Mouse (Mus musculus) thymus, postnatal 0 days (tissue): ENCODE data around the gene Rab37. TPM values are rescaled to one million over a fixed set of nuclear protein-coding genes. Genes with fewer than 3 reads are reported as not detected.

Experiments used
- DNase-seq: peaks from one replicate; pipeline ENCODE4 v3.0.0-alpha.2; 2015; ENCODE audit warnings: low spot score
- polyA plus RNA-seq: library from polyadenylated mRNA; unstranded; fragments of >200 nt; fragmentation: Nextera tagmentation; extraction: Ambion mirVana; gene quantifications from 2 replicates; pipeline ENCODE4 v1.2.1, GENCODE M21; 2015

Rab37 gene
- 43.4 and 47.1 TPM in 2 replicates for polyA plus RNA-seq

- DNase-seq = peak; percentile 11
Observed at GRCm38 (mm10) chr11:115091362-115091901, at the start of gene Rab37. TSS of gene Rab37 (plus strand) at chr11:115091431.

DNA sequence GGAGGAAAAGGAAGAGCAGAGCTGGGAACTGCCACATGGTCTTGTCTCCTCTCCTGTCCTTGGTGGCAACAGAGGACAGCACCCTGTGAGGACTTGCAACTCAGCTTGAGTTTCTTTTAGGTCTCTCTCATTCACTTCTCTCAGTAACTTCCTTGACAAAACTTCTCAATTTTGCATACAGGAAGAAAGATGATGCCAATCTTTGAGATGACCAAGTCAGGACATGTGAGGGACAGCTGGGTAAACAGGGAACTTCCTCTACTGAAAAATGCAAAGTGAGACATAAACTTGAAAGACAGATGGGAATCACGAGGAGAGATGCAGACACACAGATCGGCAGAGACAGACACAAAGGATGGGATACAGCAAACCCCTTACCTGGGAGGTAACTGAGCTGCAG, 43.0 kb upstream of the Rab37 start, which contains the start of gene Cd300ld3:
Gene Cd300ld3 (minus strand): TSS at position 151 of the 400 bp plus-strand sequence.
- no peak for DNase-seq

- no peak for DNase-seq
Observed at GRCm38 (mm10) chr11:115049282-115049895, 41.8 kb upstream of the Rab37 start.

DNA sequence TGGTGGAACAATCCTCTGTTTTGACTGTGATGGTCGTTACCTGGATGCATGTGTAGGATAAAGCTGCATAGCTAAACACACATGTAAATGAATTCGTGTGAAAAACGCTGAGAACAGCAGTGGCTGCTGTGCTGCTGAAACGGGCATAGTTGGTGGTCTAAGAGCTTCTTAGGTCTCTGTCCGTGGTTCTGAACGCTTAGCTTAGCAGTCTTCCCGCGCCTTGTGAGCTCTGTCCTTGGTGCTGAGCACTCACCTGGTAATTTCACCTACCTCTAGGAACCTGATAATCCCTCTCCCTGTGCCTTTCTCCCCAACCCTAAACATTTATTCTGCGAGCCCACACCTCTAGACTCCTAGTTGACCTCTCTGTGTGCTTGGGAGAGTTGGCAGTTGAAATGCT, 39.0 kb upstream of the Rab37 start:
- peak; percentile 79 for DNase-seq

GRCm38 (mm10) chr11:115052991-115053390, 38.2 kb upstream of the Rab37 start:
- no peak for DNase-seq

DNA sequence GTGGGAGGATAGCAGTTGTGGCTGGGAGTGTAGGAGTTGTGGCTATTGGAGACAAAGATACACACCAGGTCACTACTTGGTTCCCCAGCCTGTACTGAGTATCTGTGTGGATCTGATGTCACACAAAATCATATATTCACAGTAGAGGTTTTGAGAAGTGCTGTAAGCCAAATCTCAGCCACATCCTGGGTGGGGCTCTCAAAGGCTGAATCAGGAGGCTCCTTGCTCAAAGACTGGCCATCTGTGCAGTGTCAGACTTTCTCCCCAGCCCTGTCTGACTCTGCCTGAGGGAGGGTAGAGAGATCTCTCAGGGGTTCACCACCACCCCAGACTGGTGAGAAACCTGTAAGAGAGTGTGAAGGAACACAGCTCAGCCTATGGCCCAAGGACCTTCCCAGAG, 36.7 kb upstream of the Rab37 start:
- no peak for DNase-seq

DNA sequence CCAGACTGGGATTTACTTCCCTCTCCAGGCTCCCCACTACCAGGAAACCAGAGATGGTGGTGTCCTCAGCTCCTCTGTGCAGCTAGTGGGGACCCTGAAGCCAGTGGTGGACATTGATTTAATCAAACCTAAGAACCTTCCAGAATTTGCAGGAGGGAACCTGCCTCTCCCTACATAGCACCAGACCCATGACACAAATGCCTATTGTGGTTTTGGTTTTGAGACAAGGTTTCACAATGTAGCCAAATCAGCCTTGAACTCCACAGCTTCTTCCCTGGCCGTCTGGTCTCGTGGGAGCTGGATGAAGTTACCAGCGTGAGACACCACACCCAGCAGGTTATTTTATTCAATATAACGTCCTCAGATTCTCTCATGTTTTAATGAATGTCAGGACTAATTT, 32.5 kb upstream of the Rab37 start:
- DNase-seq = no peak

GRCm38 (mm10) chr11:115059797-115060196, 31.4 kb upstream of the Rab37 start:
- no peak for DNase-seq

- DNase-seq = no peak
Observed at GRCm38 (mm10) chr11:115062077-115062476, 29.2 kb upstream of the Rab37 start, which contains the start of gene Cd300e. TSS of gene Cd300e (minus strand) at chr11:115062177.

DNA sequence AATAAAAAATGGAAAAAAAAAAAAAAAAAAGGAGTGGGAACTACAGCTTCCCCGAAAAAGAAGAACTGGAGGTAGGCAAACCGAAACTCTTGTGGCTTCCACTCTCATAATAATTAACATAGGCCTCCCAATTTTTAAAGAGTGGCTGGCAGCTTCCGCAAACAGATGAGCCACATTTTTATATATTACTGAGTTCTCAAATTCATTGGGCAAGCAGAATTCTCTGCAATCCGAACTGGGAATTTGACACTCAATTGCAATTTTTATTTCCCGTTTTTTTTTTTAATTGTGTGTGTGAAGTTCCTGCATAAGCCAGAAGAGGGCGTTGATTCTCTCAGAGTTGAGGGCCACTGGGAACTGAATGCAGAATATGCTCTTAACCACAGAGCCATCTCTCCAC, 24.5 kb upstream of the Rab37 start:
- DNase-seq = no peak

- DNase-seq = no peak
Observed at GRCm38 (mm10) chr11:115071015-115071551, 20.1 kb upstream of the Rab37 start.

DNA sequence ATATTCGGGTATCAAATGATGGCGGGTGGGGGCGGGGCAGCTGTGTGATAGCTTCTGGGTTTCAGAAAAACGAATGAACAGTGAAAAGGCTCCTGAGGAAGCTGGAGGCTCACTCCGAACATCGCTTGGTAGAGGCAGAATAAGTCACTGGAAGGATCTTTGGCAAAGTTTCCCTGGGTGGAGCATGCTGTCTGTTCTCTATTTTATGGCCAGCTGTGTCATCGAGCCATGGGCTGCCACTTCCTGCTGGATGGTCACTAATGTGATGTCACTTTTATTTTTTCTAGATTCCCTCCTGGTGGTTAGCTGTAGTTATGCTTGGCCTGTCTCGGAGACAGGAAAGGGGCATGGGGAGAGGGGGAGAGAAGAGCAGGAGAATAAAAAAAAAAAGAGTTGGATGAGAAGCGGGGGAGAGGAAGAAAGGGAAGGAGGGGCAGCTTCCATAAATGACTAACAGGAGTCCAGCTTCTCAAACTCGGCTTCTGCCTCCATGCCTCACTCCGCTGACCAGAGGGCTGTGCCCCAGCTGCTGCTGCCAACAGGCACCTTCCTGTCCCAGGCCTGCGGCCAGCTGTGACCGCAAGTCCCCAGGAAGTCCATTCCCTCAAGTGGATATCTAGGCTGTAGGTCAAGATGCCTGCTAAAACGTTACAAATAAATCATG, 19.5 kb upstream of the Rab37 start:
- DNase-seq = no peak

- DNase-seq = no peak
Observed at GRCm38 (mm10) chr11:115073002-115073401, 18.2 kb upstream of the Rab37 start.

DNA sequence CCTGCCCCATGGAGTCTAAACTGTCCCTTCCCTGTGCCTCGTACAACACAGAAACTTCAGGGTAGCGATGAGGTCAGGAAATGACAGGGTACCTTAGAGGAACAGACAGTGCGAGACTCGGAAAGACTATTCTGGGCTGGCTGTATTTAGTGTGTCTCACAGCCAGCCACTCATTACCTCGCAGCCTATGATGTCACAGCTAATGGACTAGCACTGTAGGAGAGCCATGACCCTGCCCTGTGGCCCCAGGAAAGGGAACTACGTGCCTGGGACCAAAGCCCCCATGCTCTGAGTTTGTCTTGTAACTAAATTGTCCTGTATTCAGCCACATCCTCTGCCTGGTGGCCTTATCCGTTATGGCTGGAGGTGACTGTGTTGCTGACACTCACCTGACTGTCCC, 15.8 kb upstream of the Rab37 start:
- DNase-seq = no peak

DNA sequence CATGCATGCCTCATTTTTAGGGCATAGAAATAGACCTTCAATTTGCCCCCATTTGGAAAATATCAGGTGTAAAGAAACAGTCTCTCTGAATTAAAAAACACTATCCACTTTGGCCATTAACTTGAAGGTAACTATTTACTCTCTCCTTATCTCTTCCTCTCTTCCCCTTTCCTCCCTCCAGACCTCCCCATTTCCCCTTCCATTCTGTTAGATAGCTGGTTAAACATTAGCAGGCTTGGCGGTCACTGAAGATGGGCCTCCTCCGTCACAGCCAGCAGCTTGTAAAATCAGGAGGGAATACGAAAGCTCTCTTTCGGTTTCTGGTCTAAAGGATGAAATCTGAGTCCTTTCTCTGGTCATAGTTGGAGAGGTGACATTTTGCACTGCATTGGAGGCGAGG, 15.4 kb upstream of the Rab37 start:
- no peak for DNase-seq

- no peak for DNase-seq
Observed at GRCm38 (mm10) chr11:115077436-115077835, 13.8 kb upstream of the Rab37 start.

GRCm38 (mm10) chr11:115078680-115079079, 12.6 kb upstream of the Rab37 start:
- DNase-seq = no peak

DNA sequence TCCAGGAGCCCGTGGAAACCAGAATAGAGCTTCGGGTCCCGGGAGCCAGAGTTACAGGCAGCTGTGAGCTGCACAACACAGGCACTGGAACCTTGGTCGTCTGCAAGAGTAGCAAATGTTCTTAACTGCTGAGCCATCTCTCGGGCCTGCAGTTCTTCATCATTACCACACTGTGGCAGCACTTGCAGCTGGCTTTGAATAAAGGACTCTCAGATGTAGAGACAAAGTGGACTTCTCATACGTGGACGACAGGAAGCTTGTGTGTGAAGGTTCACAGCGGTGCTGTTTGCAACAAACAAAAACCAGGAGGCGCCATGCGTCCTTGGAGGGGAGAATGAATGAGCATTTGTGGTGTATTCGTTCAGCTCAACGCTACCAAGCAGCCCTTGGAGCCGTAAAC, 10.3 kb upstream of the Rab37 start:
- DNase-seq = peak; percentile 71

DNA sequence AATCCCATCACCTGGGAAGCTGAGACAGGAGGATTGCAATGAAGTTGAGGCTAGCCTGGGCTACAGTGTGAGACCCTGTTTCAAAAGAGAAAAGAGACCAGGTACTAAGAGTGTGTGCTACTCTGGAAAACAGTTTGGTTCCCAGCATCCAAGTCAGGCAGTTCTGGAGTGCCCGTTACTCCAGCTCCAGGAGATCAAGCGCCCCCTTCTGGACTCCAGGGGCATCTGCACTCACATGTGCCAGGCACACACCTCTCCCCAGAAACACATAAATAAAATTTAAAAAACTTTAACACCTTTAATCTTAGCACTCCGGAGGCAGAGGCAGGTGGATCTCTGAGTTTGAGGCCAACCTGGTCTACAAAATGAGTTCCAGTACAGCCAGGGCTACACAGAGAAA, 9.9 kb upstream of the Rab37 start:
- no peak for DNase-seq

- DNase-seq = no peak
Observed at GRCm38 (mm10) chr11:115082196-115082595, 9.0 kb upstream of the Rab37 start.

GRCm38 (mm10) chr11:115083376-115084139, 7.7 kb upstream of the Rab37 start:
- peak; percentile 76 for DNase-seq

- DNase-seq = no peak
Observed at GRCm38 (mm10) chr11:115084595-115084994, 6.6 kb upstream of the Rab37 start.
